Mouse (Mus musculus) lung, embryonic 14.5 days (tissue): Measurements from ENCODE around the gene Zcchc7. TPM values are rescaled to one million over a fixed set of nuclear protein-coding genes. Genes with fewer than 3 reads are reported as not detected.

Experiments
- ATAC-seq: fragments of 200-750 bp; cut with Nextera tagmentation; 2 replicates; pipeline ENCODE4 v1.8.0; 2017; ENCODE audit warnings: mild to moderate bottlenecking, moderate TSS enrichment, moderate library complexity; ENCODE audit not compliant: insufficient read depth
- DNase-seq: peaks from one replicate; pipeline ENCODE4 v3.0.0-alpha.2; 2015
- H3K27ac ChIP-seq: fragments of 300-500 bp; sonication (generic); 2 replicates; pipeline ENCODE4 v1.5.1; 2014; ENCODE audit warnings: low read depth, mild to moderate bottlenecking, moderate library complexity
- H3K27me3 ChIP-seq: fragments of 300-500 bp; sonication (generic); 2 replicates; pipeline ENCODE4 v1.6.1; 2014; ENCODE audit warnings: low read length, control low read depth; ENCODE audit not compliant: insufficient read depth
- H3K36me3 ChIP-seq: fragments of 300-500 bp; sonication (generic); 2 replicates; pipeline ENCODE4 v1.6.1; 2014; ENCODE audit warnings: control low read depth; ENCODE audit not compliant: insufficient read depth
- H3K4me1 ChIP-seq: fragments of 300-500 bp; sonication (generic); 2 replicates; pipeline ENCODE4 v1.6.1; 2014; ENCODE audit warnings: antibody characterized with exemption, control low read depth; ENCODE audit not compliant: insufficient read depth
- H3K4me2 ChIP-seq: fragments of 300-500 bp; sonication (generic); 2 replicates; pipeline ENCODE4 v1.6.1; 2014; ENCODE audit warnings: mild to moderate bottlenecking
- H3K4me3 ChIP-seq: fragments of 300-500 bp; sonication (generic); 2 replicates; pipeline ENCODE4 v1.5.1; 2014; ENCODE audit warnings: low read depth, low read length
- H3K9ac ChIP-seq: fragments of 300-500 bp; sonication (generic); 2 replicates; pipeline ENCODE4 v1.6.1; 2014
- H3K9me3 ChIP-seq: fragments of 300-500 bp; sonication (generic); 2 replicates; pipeline ENCODE4 v1.6.1; 2016; ENCODE audit warnings: low read depth, low read length, control low read depth
- CTCF ChIP-seq: IDR thresholded peaks from 2 replicates; pipeline ENCODE4 v1.5.1; 2016; ENCODE audit warnings: antibody characterized with exemption, low read depth
- WGBS: fragments of 180-500 bp; shearing (Covaris S2); extraction: QIAGEN DNeasy Blood & Tissue Kit; methylation state at CpG from one replicate; pipeline ENCODE4 v1.1.7; 2014; 5-methylcytosine and 5-hydroxymethylcytosine counted together
- polyA plus RNA-seq: library from polyadenylated mRNA; unstranded; fragments of >200 nt; fragmentation: Nextera tagmentation; extraction: Ambion mirVana; gene quantifications from 2 replicates; pipeline ENCODE4 v1.2.1, GENCODE M21; 2014

The Zcchc7 gene
- polyA plus RNA-seq, 1 experiment from 2014 or later: 36.4 TPM

GRCm38 (mm10) chr4:44973871-44974270, 218.2 kb downstream of the Zcchc7 start:
- peak; percentile 42; the same call in 1 of the 2 replicates for ATAC-seq

GRCm38 (mm10) chr4:44974331-44974730, 218.7 kb downstream of the Zcchc7 start:
- no peak for TF ChIP-seq CTCF
- Histone ChIP-seq H3K4me3 (no peak overlapping the region), H3K36me3 (no peaks in the 10 kb centered on the region), H3K4me1 (no peaks in the 10 kb centered on the region), H3K9me3 (no peaks in the 10 kb centered on the region), H3K9ac (no peak overlapping the region), H3K4me2 (no peak overlapping the region; the same call in 1 of the 2 replicates), H3K27ac (no peak overlapping the region), H3K27me3 (no peaks in the 10 kb centered on the region)
- WGBS: 66% methylated on average over 8 of the region's 8 CpGs
- ATAC-seq: no peak
- no peak for DNase-seq

More at GRCm38 (mm10) chr4:44973871-44974270, 218.2 kb downstream of the Zcchc7 start:
- peak overlapping the region; percentile 9; the same call in 1 of the 2 replicates for H3K4me3 ChIP-seq
- no peaks in the 10 kb centered on the region for H3K36me3 ChIP-seq
- 41% methylated on average over 14 of the region's 14 CpGs for WGBS
- no peaks in the 10 kb centered on the region for H3K9me3 ChIP-seq
- H3K4me2 ChIP-seq: peak overlapping the region; percentile 54
- no peaks in the 10 kb centered on the region for H3K4me1 ChIP-seq
- H3K27ac ChIP-seq: no peak overlapping the region
- TF ChIP-seq CTCF: no peak
- peak overlapping the region; percentile 18; the same call in 1 of the 2 replicates for H3K9ac ChIP-seq
- no peaks in the 10 kb centered on the region for H3K27me3 ChIP-seq
- DNase-seq: no peak

DNA sequence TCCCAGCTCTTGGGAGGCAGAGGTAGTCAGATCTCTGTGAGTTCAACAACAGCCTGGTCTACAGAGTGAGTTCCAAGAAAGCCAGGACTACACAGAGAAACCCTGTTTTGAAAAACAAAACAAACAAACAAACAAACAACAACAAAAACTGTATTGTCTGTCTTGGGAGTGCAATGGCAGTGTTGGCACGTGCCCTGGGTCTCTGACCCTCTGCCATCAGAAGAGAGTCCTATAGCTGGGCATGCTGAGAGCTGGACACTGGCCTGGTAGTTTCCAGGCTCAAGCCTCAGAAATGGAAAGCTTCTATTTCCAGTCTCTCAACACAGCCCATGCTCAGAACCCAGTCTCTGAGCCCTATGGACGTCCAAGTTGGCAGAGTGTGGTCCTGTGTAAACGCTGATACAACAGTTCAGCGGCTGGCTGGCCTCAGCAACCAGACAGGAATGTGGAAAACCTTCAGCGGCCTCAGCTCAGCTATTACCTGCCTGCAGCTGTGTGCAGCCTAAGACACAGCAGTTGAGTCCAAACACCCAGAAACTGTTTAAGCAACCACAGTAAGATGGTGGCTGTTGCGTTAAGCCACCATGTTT, 220.4 kb downstream of the Zcchc7 start:
- Histone ChIP-seq H3K9ac (no peak overlapping the region), H3K27me3 (no peaks in the 10 kb centered on the region), H3K4me1 (no peaks in the 10 kb centered on the region), H3K27ac (no peak overlapping the region), H3K9me3 (no peaks in the 10 kb centered on the region), H3K4me2 (no peak overlapping the region), H3K4me3 (no peak overlapping the region), H3K36me3 (no peaks in the 10 kb centered on the region)
- no peak for TF ChIP-seq CTCF
- no peak for ATAC-seq
- DNase-seq: no peak
- WGBS: 63% methylated on average over 6 of the region's 6 CpGs

DNA sequence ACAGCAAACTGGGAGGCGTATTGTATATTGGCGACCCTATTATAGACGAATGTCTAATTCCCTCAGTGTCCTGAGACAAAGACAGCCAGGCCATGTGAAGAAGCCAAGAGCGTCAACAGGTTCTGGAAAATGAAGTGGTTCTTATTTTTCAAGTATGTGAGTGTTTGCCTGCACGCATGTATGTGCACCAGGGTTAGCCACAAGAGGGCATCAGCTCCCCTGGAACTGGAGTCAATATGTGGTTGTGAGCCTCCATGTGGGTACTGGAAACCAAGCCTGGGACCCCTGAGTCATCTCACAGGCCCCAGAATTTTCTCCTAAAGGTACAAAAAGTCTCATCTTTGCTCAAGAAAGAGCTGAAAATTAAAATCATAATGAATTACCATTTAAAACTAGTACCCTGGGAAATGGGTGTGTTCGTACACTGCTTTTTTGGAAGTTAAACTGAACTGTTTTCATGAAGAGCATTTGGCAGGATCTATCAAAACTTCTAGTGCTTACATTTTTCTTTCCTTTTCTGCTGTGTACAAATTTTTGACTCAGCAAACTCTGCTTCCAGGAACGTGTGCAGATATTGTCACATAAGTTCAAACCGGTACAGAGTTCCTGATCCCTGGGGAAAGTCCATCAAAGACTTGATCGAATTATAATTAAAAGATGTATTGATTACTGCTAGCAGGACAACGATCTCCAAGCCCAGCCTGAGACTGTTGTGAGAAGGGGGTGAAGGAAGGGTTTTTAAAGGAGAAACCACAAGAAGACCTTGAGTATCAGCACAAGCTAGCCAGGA, 221.4 kb downstream of the Zcchc7 start:
- Histone ChIP-seq H3K36me3 (no peaks in the 10 kb centered on the region), H3K9me3 (no peaks in the 10 kb centered on the region), H3K27me3 (no peaks in the 10 kb centered on the region), H3K9ac (no peak overlapping the region), H3K4me3 (no peak overlapping the region), H3K27ac (no peak overlapping the region), H3K4me1 (no peaks in the 10 kb centered on the region), H3K4me2 (no peak overlapping the region)
- ATAC-seq (no peak), DNase-seq (no peak)
- whole genome bisulfite sequencing: 87% methylated on average over 10 of the region's 10 CpGs
- TF ChIP-seq CTCF: no peak

GRCm38 (mm10) chr4:44978175-44978574, 222.5 kb downstream of the Zcchc7 start:
- DNase-seq (no peak), ATAC-seq (no peak)
- H3K9me3 ChIP-seq: no peaks in the 10 kb centered on the region
- TF ChIP-seq CTCF: no peak
- H3K9ac ChIP-seq: no peak overlapping the region
- no peaks in the 10 kb centered on the region for H3K4me1 ChIP-seq
- H3K27me3 ChIP-seq: no peaks in the 10 kb centered on the region
- 60% methylated on average over 5 of the region's 5 CpGs for WGBS
- no peak overlapping the region for H3K4me3 ChIP-seq
- no peak overlapping the region for H3K4me2 ChIP-seq
- H3K36me3 ChIP-seq: no peaks in the 10 kb centered on the region
- H3K27ac ChIP-seq: no peak overlapping the region

- Histone ChIP-seq H3K36me3 (peaks cover 7% of the 10 kb centered on the region; the same call in 1 of the 2 replicates), H3K4me3 (no peak overlapping the region), H3K9ac (no peak overlapping the region), H3K27ac (no peak overlapping the region), H3K9me3 (no peaks in the 10 kb centered on the region), H3K4me2 (no peak overlapping the region), H3K4me1 (no peaks in the 10 kb centered on the region), H3K27me3 (no peaks in the 10 kb centered on the region)
- no peak for DNase-seq
- ATAC-seq: no peak
- no peak for TF ChIP-seq CTCF
- 53% methylated on average over 7 of the region's 7 CpGs for WGBS
These were observed 224.2 kb downstream of the Zcchc7 start for GRCm38 (mm10) chr4:44979794-44980338.
